Mouse (Mus musculus): Measurements from ENCODE around the gene Neurog2.

The Neurog2 gene

DNA sequence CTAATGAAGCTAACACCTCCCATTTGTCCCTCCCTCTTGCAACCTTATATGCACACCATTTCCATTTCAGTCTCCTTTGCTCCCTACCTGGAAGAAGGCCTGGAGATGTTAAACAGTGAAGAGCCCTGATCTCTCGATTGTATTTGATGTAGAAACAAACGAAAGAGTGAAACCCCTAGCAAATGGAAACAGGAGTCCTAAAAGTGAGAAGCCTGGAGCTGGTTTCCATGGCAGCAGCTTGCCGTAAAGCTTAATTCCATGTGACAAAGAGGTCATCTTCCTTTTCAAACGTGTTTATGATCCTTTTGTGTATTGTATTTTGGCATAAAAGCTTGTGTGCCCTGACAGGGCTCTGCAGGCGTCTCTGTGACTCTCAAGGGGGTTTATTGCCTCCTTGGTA lies 9.3 kb downstream of the Neurog2 start:
- in situ Hi-C loops (cut with MboI, MseI), result no loop called here

DNA sequence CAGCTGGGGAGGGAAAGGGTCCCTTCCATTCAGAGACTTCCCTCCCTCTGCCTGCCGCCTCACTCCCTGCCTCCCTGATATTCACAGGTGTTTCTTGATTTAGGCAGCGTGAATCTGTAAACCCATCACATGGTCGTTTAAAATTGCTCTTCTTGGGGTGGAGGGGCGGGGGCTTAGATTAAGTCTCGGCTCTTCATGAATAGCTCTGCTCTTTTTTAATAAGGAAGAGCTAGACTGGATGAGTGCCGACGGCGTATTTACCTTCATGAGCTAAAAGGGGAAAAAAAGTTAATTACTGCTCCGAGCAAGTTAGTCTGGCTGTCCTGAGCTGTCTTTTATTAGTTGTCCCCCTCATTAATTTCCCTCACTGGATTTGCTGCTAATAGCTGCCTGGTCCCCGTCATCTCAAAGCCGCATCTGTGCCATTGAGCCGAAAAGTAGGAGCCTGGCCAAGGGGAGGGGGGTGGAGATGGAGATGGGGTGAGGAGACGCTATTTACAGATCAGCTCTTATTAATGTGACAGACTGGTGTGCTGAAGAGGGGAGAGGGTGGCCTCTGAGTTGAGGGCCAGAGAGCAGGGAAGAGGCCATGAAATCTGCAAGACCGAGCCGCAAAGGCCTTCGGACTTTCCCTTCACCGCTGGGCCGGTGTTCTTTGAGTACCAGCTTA lies 13.4 kb downstream of the Neurog2 start:
- in situ Hi-C loops (cut with MboI, MseI), result no loop called here

DNA sequence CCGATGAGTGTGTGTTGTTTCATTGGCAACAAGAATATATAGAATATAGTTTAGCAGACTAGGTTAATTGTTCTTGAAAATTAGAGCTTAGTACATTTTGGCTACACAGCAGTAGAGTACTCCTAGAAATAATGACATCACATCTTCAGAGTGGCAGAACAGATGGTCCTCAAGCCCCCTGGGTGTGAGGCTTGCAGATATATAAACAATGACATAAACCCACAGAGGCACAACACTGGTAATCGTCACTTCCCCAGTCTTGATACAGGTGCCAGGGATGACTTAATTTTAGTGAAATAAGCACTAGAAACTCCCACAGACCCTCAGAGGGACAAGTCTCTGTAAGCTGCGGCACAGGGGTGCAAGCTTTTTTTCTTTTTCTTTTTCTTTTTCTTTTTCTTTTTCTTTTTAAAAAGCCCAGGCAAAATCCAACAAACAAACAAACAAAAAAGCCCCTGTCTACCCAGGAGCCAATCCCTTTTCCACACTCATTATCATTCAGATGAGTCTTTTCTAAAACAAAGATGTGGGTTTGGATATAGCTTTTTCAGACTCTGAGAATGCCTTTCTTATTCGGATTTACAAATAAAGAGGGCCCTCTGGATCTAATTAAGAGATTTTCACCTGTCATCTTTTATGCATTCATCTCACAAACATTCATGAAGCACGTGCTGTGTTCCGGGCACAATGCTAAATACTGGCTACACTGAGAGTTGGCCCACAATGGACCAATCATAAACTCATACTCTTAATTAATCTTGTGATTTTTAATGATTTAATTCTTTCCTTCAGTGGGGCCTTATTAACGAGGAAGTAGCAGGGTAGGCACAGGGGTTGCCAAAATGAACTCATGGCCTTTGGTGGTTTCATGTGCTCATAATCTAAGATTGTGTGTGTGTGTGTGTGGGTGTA lies 19.1 kb downstream of the Neurog2 start:
- in situ Hi-C loops (cut with MboI, MseI), result loop anchor here (25.0 kb wide), 1 partner anchor 1560 kb away; no protein-coding TSS in a partner anchor

DNA sequence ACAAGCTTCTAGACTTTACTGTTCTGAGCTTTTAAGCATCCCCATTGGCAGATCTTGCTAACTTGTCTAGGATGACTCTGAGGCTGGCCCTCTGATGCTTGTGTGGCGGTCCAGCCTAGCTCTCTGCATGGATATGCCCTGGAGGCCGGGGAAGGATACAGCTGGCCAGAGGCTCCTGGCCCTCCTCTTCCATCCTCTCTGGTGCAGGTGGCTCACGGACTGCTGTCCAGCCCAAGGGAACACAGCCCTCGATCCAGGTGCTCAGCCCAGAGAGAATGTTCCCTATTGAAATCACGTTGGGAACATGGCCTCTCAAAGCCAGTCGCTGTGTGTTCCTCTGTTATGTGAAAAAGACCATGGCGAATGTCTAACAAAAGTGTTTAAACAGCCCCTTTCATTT lies 27.8 kb downstream of the Neurog2 start:
- in situ Hi-C loops (cut with MboI, MseI), result loop anchor here (25.0 kb wide), 1 partner anchor 1552 kb away; no protein-coding TSS in a partner anchor

DNA sequence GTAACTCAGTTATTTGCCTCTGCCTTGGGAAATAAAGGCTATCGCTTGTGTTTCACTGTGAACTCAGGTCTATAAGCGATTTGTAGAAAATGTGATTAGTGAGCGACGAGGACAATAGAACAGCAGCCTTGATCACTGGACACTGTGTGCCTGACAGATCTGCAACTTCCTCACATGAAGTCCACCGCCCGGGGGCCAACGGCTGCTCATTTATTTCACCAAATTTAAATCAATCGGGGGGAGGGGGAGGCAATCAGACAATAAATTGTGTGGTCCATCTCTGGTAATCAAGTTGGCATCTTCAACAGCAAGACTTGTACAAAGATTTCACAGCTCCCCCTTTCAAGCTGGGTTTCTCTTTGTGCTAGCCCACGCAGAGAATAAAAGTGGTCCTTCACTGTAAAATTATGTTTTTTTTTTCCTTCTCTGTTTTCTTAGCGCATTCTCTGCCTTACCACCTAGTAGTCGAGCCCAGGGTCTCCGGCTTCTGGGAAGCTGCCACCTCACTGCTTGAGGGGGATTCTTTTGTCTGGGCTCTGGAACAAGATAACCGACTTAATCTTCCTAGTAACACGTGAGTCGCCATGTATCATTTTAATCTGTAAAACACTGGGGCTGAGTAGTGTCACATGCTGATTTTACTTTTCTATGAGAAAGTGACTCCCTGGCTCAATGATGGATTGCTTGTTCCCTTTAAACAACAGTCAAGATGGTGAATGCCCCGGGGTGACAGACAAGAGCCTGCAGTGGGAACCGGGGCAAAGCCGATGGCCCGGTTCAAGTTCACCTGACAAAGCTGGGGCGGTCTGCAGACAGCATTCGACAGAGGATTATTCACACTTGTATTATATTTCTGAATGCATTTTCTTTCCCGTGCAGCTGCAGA lies 29.0 kb downstream of the Neurog2 start:
- in situ Hi-C loops (cut with MboI, MseI), result loop anchor here (25.0 kb wide), 1 partner anchor 1550 kb away; no protein-coding TSS in a partner anchor

DNA sequence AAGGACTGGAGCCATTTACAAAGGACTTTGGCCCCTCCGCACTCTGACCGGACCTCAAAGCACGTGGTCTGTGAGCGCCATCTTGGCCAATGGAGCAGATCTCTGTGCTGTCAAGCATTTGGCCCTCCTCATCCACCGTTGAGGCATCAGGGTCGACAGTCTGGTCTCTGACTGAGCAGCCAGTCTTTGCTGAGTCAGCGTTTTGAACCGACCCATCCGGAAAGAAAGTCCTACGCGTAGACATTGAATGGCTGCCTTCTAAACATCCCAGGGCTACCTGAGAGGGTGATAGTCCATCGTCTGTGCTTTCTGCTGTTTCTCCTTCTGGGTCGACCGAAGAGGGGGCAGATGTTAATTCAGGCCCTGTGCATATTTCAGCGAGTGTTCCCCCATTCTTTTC lies 46.8 kb downstream of the Neurog2 start:
- in situ Hi-C loops (cut with MboI, MseI), result no loop called here

Measured in regulatory T cell (primary cell).